Mouse (Mus musculus) right cerebral cortex, postnatal 25 days (tissue): ENCODE results near the gene Rbfox1.
A peak's percentile ranks its signal among the peaks of the same experiment; 100 is the strongest.

ENCODE experiments used
- DNase-seq: peaks from one replicate; pipeline ENCODE4 v3.0.0; 2022

The Rbfox1 gene

DNA sequence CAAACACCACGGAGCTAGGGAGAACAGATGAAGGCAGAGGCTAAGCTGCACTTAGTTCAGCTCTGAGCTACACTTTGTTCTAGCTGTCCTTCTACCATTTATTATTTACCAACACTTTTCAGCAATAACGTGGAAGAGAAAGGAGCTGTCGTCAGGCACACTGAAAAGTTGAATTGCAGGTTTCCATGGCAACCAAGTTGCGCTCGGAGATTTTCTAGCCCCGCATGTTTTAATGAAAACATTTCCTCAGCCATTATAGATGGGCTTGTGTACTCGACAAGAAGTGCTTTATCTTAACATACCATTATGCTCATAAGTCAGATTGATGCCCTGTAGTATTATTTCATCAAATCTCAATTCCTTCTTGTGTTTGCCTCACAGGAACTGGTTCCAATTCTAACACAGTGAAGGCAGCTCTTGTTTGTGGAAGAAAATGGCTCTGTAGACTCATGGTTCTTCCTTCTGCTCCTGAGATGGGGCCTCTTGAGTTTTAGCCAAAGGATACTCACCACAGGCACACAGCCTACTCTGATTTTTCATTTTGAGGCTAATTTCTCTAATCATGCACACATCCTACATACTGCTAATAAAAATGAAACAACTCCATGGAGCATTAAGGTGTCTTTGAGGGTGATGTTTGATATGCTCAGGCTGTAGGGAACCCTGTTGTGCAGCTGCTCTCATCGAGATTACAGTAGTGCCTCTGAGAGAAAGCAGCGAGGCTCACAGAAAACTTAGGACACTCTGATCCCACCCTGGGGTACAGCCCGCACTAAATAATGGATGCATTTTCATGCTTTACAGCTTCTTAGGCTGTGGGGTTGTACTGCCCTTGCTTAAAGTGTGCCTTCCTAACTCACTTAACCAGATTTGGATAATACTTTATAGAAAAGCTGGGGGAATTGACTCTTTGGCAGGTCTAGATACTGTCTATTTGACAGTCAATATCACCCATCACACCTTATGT, 107.2 kb downstream of the Rbfox1 start:
- peak; percentile 36 for DNase-seq

DNA sequence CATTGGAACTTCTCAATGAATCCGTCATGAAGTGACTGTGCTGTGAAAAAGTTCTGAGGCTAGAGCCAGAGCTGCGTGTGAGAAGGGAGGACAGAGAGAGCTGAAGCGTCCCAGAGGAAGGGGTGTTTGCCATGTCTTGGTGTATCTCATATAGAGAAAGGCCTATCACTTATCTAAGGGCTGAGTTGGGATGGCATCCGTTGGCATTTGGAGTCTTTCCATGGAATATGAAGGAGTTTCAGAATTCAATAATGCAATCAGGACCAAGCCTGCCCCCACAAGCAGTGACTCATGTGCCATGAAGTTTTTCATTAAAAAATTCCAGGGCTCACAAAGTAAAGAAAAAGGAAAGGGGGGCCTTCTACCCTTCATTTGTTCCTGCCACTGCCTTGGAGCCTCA, 112.0 kb downstream of the Rbfox1 start:
- DNase-seq: no peak

DNA sequence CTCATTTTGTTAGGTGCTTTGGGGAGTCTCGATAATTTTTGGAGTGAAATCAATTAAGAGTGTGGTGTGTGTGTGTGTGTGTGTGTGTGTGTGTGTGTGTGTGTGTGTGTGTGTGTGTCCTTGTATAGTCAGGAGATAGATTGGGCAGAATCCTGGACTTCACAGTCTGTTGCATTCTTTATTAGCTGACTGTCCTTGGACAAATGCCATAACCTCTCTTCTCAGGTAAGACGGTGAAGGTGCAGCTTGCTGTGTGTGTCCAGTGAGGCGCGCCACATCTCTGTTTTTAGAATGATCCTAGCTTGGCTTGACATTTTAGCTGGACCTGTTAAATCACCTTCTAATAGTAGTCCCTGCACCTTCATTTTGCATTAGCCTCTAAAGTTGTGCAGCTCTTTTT, 112.5 kb downstream of the Rbfox1 start:
- no peak for DNase-seq

DNA sequence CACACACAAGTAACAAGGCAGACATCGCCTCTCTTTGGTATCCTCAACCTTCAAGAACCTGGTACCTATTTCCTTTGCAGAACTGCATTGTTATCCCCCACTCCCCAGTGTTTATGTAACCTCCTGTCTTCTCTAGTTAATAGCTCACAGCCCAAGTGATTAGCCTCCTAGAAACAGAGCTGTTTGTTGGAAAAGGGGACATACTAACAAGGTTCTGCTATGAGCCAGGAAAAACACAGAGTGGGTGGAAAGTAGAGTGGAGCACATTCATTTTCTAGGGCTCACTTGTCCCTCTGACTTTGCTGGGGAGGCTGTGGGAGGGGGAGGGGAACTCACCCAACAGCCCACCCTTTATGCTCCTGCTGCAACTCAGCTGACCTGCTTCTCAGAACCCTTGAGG, 114.9 kb downstream of the Rbfox1 start:
- DNase-seq: no peak

DNA sequence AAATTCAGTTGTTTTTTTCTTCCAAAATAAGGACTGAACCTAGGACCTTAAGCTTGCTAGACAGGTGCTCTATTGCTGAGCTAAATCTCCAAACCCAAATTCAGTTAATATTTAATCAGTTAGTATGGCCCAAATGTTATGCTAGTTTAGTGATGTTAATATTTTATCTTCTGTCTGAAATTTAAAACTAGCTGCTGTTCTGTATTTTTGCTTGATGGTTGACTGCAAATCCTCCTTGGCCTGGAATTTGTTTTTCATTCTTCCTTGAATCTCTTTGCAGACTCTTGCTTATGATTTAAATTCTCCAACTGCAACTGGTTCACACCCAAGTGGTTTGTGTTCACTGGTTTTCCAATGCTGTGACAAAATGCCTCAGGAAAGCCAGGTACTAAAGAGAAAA, 121.8 kb downstream of the Rbfox1 start:
- DNase-seq: no peak

DNA sequence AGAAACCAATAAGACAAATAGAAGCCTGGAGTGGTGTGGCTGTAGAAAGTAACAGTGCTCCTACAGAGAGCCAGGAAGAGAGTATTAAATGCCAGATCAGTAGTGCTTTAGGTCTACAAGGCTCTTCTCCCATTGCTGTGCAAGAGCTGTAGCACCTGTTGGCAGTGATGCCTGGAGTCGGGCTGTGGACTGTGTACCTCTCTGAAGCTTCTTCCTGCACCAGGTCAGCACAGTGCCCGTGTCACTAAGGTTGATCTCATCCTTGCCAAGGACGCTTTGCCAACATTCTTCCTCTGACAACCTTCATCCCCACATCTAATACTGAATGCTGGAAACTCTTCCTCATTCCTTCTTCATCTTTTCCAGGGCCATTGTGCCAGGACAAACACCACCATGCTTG, 127.7 kb downstream of the Rbfox1 start:
- no peak for DNase-seq

DNA sequence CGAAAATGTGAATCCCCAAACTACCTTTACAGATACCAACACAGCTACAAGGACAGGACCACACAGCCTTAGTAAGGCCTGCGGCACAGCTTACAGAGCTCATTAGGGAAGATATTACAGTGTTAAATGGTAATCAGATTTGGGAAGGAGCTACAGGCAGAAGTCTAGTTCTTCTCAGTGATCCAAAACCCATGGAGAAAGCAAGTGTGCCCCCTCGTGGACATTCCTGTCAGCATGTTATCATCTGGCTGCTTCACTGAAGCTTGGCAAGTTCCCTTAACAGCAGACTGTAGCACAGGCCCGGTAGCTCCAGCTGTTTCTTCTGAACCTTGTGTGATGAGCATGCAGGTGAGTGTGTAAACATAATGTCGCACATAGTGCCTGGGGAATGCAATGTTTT, 133.5 kb downstream of the Rbfox1 start:
- peak; percentile 85 for DNase-seq

DNA sequence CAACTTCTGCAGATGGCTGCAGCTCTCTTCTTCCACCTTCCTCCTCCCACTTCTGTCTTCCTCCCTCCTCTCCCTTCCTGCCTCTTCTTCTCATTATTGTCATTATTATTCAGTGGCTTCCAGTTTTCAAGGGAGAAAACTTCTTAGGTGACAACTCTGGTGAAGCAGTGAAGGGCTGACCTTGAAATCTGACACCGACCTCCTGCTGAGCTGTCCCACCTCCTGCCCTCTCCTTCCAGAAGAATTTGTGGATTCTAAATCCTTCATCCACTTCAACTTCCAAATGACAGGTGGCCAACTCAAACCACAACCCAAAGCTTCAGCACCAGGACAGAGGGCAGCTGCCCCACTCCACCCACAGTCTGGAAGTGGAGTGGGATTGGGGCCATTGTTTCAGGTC, 134.2 kb downstream of the Rbfox1 start:
- DNase-seq: no peak

DNA sequence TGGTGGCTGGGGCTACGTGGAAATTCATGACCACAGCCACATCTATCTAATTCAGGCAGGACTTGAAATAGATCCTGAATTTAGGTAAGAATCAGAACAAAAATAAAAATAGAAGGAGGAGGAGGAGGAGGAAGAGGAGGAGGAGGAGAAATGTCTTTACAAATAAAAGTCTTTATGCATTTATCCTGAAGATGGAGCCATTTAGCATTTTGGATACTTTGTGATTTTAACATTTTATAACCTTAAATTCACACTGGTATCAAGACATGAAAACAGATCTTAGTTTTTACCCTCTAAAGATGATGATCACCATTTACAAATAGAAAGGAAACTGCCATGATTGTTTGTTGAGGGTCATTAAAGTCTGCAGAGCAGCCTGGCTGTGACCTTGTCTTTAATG, 146.1 kb downstream of the Rbfox1 start:
- DNase-seq: no peak

DNA sequence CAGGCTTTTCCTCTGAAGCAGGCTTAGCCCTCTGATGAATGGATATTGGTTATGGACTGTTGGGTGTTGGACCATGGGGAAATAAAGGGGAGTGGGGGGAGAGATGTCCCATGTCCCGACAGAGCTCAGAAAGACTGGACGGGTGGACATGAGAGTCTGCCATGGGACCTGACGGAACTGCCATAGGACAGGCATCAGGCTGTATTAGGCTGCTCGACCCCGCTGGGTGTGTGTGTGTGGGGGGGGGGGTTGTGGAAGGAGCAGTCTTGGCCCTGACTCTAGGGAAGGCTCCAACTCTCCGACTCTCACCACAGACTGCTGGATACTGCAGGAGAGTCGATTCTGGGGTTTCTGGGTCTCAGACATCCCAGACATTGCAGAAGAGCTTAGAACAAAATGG, 147.4 kb downstream of the Rbfox1 start:
- no peak for DNase-seq

DNA sequence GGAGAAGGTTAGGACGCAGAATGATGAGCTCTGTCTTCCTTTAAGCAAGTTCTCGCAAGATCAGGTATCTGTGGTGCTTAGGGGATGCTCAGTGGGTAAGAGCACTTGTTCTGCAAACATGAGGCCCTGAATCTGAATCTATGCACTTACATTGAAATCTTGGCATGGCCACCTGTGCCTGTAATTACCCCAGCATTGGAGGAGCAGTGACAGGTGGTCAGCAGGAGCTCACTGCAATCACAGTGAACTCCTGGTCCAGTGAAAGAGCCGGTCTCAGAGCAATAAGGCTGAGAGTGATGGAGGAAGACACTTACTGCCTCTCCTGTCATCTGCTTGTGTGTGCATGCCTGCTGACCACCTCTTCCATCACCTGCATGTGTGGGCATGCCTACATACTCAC, 149.7 kb downstream of the Rbfox1 start:
- no peak for DNase-seq

DNA sequence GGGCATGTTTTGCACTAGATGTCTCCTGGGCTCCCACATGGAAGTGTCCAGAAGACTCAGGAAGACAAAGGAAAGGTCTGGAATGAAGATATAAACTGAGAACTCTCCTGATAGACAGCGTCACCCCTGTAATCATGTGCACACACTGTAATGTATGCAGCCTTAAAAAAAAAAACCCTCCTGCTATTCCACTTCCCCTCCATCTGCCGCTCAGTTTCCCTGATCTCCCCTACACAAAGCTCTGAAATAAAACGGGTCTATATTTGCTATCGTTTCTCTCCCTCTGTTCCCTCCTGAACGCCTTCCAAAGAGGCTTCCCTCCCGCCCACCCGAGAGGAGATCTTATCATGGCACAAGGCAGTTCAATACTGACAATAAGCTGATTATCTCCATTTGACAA, 151.9 kb downstream of the Rbfox1 start:
- DNase-seq: peak; percentile 22

DNA sequence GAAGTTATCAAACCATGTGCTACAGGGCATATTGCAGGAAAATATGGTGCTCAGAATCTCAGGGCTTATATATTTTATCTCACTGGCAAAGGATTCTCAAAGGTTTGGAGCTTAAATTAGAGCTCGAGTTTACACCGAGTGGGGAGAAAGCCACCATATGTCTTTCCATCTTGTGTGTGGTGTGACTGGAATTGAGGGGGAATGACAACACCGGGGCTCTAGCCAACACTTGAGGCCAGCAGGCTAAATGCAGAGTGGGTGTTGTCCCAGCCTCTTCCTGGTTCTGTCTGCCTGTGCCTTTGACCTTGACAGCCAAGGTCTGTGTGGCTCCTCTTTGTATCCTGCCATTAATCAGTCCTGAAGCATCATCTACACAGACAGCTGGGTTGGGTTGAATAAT, 157.6 kb downstream of the Rbfox1 start:
- DNase-seq: peak; percentile 65

DNA sequence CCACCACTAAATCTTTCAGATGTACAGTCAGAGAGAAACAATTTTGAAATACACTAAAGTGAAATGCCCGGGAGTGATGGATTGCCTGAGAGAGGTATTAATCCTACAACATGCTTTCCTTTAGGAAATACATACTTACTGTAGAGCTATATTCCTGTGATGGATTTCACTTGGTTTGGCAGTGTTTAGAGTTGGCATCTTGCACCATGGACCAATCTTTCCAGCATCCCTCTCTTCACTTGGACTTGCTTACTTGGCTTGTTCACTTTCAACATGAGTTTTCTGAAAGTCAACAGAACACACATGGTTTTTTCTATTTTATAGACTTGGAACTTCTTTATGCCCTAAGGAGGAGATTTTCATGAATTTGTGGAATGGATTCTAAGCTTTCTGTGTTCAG, 163.4 kb downstream of the Rbfox1 start:
- no peak for DNase-seq

DNA sequence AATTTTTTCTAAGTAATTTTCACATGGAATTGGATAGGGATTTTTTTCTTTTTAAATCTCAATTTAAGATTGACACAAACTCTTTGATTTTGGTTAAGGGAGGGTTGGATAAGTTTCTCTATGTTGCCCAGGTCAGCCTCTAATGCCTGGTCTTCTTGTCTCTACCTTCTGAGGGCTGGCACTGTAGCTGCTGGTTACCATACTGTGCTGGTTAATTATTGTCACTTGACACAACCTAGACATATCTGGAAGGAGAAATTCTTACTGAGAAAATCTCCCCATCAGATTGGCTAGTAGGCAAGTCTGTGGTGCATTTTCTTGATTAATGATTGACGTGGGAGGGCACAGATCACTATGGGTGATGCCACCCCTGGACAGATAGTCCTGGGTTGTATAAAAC, 177.3 kb downstream of the Rbfox1 start:
- DNase-seq: no peak

DNA sequence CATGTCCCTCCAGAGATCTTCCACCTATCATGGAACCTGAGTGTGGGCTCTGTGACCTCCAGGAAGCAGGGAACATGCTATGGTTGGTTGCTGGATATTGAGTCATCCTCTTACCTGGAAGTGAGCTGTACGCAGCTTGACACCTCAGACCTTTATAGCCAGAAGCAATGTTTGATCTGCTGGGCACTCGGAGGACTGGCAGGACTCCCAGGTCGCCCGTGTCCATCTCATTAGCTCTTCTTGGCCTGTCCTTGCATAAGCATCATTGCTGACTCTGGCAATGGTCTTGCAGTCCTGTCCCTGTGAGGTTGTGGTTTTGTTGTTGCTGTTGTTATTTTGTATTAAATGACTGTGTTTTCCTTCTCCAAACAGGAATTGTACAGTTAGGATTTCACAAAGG, 180.3 kb downstream of the Rbfox1 start:
- DNase-seq: no peak

DNA sequence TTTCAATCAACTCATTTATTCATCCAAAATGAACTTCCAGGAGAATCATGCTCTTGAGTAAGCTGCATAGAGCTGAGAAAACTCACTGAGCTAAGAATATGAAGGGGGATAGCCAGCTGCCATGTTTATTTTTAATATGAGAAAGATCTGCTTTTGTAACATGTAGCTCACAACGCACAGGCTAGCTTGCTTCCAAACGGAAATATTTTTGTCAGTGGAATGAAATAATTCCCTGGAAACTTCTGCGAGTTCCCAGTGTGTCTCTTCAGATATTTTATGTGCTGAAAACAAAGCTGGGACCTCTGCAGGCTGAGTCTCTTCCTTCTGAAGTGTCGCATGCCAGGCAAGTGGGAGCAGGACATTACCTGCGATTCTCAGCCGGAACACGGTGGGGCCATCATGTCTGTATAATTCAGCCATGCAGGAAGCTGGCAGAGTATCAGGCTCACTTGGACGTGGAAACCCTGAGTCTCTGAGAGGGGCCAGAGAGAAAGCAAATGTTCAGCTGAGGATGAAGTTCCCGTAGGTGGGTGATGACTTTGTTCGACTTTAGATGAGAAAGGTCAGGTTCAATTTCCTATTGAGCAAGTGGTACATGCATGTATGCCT, 190.4 kb downstream of the Rbfox1 start:
- DNase-seq: no peak

DNA sequence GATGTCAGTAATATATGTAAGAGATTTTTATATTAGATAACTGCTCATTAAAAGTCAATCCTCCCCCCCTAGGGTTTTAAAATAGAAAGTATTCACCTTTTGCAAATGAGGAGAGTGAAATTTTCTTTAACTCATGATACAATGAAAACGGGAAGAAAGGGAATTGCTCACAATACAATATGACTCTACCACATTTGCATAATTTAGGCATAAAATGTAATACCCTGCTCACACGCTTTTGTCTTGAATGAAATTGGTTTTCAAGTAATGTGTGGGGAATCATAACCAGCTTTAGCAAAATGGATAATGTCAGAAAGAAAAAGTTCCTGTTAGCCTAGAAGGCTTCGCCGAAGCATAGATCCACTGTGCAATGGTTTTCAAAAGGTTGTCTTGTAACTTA, 193.9 kb downstream of the Rbfox1 start:
- DNase-seq: no peak

DNA sequence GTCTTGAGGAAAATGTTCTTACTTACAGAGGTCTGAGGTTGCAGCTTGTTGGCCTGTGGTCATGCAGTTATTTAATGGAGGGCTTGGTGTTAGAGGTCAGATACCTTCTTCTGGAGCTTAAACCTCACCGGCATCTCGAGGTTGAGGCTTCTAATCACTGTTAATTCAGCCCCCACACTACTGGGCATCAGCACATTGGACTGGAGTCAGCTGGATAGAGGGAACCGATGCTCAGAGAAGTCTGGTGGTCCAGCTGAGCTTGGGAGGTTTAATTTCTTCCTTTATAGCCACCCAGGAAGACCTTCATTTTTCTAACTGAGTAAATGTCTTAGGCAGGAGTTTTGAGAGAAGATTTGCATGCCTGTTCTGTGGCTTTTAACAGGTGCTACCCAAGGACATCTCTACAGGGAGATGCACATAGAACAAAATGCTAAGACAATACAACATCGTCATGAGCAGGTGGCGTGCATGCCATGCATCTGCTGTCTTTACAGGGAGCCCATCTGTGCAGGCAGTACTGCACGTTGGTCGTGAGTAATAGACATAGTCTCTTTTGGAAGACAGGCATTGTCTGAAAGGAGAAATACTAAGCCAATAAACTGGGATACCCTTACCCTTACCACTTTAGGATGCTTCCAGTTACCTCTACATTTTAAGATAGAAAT, 199.7 kb downstream of the Rbfox1 start:
- peak; percentile 44 for DNase-seq

DNA sequence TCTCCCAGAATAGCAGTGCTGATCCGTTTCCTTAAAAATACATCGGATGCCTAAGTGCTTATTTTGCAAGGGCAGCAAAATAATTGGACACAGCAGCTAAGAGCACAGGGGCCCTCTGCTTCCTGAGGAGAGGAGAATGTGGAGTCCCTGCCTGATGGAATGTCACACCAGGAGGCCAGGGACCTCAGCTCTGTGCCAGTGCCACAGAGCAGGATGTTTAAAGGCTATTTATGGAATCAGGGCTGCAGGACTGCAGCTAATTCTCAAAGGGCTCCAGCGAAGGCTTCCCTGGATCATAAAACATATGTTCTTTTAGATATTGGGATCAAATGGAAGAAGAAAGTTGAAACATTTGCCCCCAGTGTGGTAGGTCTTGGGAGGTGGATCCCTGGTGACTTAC, 201.0 kb downstream of the Rbfox1 start:
- no peak for DNase-seq

DNA sequence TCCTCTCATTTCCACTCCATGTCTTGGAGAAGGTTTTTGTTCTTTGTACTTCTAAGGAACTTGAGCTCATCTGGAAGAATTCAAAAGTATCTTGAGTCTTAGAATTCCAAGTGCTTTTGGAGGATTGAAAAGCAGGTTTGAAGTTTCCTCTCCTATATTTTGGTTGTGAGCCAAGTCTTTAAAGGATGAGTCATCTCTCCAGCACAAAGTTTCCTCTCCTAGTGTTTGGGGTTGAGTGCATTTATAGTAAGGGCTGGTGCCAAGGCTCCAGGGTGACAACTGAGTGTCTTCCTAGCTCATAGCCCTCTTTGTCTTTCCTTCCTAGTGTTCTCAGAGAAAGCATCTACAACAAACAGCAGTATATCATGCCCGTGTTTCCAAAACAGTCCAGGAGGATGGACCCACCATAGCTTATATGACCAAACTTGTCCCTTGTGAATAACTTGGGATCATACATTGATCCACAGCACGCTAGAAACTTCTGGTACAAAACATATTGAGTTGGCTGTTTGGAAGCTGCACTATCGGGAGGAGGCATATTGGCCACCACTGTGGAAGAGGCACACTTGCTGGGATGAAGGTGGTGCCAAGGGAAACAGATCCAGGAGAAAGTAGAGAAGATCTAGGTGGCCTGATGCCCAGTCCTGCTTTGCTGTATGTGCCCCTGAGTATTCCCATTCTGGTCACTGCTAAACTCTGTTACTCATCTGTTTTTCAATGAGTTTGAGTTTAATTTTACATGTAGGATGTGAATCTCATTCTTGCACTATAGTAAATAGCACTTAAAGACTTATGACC, 206.4 kb downstream of the Rbfox1 start:
- DNase-seq: no peak

DNA sequence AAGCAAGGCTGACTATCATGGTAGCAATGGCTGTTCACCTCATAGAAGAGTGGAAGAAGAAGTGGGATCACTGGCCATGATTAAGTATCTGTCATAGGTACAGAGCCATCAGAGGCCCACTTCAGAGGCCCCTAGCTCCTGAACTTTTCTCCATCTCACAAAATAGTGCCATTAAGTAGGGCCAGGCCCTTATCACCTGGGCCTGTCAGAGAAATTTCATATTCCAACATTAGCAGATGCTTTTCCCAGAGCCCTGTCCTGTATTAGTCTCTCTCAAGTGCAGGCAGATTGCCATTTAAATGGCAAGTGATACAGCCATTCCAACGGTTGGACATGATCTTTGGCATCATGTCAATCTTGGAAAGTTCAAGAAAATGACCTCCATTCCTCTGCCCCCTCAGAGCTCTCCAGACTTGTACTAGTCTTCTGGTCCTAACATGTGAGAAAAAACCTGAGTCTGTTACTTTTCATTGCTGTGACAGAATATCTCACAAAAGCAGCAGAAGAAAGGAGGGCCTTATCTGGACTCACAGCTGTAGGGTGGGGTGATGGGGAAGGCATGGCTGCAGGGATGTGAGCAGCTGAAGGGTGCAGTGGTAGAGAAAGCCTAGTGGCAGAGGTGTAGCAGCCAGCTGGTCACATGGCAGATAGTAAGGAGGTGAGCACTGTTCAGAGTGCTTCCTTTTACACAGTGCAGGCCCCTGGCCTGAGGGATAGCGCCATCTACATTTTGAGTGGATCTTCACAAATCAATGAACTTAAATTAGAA, 210.6 kb downstream of the Rbfox1 start:
- no peak for DNase-seq
